Mouse (Mus musculus) limb, embryonic 12.5 days (tissue): Measurements from ENCODE around the gene N4bp3. TPM values are rescaled to one million over a fixed set of nuclear protein-coding genes. Genes with fewer than 3 reads are reported as not detected.
"Not testable (repeated sequence)": the region's sequence is repeated elsewhere in the genome, so short reads cannot be mapped to it uniquely, and the experiment has no call there.

Source experiments
- ATAC-seq: fragments of 200-750 bp; cut with Nextera tagmentation; 2 replicates; pipeline ENCODE4 v1.8.0; 2017; ENCODE audit warnings: low read depth, moderate TSS enrichment; ENCODE audit not compliant: insufficient number of reproducible peaks, insufficient read depth, low FRiP score, low TSS enrichment
- H3K27ac ChIP-seq: fragments of 300-500 bp; sonication (generic); 2 replicates; pipeline ENCODE4 v1.5.1; 2016; ENCODE audit warnings: mild to moderate bottlenecking, moderate library complexity
- H3K27me3 ChIP-seq: fragments of 300-500 bp; sonication (generic); 2 replicates; pipeline ENCODE4 v1.6.1; 2016; ENCODE audit warnings: mild to moderate bottlenecking, moderate library complexity
- H3K36me3 ChIP-seq: fragments of 300-500 bp; sonication (generic); 2 replicates; pipeline ENCODE4 v1.6.1; 2016; ENCODE audit warnings: mild to moderate bottlenecking, moderate library complexity
- H3K4me1 ChIP-seq: fragments of 300-500 bp; sonication (generic); replicated peaks from 2 replicates; pipeline ENCODE4 v1.6.1; 2016
- H3K4me2 ChIP-seq: fragments of 300-500 bp; sonication (generic); 2 replicates; pipeline ENCODE4 v1.6.1; 2016; ENCODE audit warnings: mild to moderate bottlenecking, moderate library complexity
- H3K4me3 ChIP-seq: fragments of 300-500 bp; sonication (generic); replicated peaks from 2 replicates; pipeline ENCODE4 v1.5.1; 2016; ENCODE audit warnings: mild to moderate bottlenecking
- H3K9ac ChIP-seq: fragments of 300-500 bp; sonication (generic); replicated peaks from 2 replicates; pipeline ENCODE4 v1.6.1; 2016; ENCODE audit warnings: mild to moderate bottlenecking, moderate library complexity
- H3K9me3 ChIP-seq: fragments of 300-500 bp; sonication (generic); 2 replicates; pipeline ENCODE4 v1.6.1; 2016; ENCODE audit warnings: mild to moderate bottlenecking, moderate library complexity
- WGBS: fragments of 180-500 bp; shearing (Covaris S2); methylation state at CpG from one replicate; pipeline ENCODE4 v1.1.7; 2016; 5-methylcytosine and 5-hydroxymethylcytosine counted together
- polyA plus RNA-seq: library from polyadenylated mRNA; unstranded; fragments of >200 nt; fragmentation: Nextera tagmentation; extraction: Ambion mirVana; gene quantifications from 2 replicates; pipeline ENCODE4 v1.2.1, GENCODE M21; 2016

The N4bp3 gene
- polyA plus RNA-seq, 1 experiment from 2014 or later, result 28.0 TPM

DNA sequence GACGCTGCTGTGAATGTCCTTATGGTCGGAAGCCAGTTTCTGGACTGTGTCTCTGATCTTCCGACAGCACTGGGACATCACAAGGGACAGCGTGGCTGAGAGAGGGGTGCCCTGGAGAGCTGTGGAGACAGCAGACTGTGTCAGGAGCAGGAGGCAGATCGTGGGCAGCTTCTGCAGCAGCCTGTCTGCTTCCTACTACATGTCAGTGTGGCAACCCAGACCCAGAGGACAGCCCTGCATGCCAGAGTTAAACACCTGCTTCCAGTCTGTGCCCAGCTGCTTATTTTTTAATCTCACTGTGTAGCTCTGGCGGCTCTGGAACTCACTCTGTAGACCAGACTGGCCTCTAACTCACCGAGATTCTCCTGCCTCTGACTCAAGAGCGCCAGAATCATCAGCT lies 22.7 kb downstream of the N4bp3 start:
- ATAC-seq, result no peak
- Histone ChIP-seq H3K27me3 (no peaks in the 10 kb centered on the region), H3K27ac (no peak overlapping the region), H3K4me2 (no peak overlapping the region), H3K36me3 (peaks cover 62% of the 10 kb centered on the region), H3K4me3 (no peak overlapping the region), H3K9me3 (no peaks in the 10 kb centered on the region), H3K9ac (no peak overlapping the region), H3K4me1 (no peaks in the 10 kb centered on the region)
- 87% methylated on average over 8 of the region's 8 CpGs for WGBS

DNA sequence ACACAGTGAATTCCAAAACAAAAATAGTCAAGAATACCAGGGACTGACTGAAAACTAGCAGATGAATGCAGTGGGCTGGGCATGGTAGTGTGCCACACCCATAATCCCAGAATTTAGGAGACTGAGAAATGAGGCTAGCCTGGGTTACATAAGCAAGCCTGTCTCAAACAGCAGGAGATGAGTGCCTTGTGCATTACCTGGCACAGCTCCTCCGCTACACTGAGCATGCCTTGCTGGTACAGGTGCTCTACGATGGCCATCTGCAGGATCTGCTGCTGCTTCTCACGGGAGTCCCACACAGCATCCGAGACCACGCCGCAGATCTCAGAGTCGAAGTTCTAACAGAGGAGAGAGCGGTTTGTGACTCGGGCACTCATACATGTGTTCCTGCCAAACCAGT lies 23.2 kb downstream of the N4bp3 start:
- no peaks in the 10 kb centered on the region for H3K4me1 ChIP-seq
- no peak for ATAC-seq
- WGBS, result 89% methylated on average over 9 of the region's 9 CpGs
- no peak overlapping the region for H3K9ac ChIP-seq
- peaks cover 67% of the 10 kb centered on the region for H3K36me3 ChIP-seq
- no peak overlapping the region for H3K4me2 ChIP-seq
- no peak overlapping the region for H3K27ac ChIP-seq
- no peak overlapping the region for H3K4me3 ChIP-seq
- no peaks in the 10 kb centered on the region for H3K9me3 ChIP-seq
- H3K27me3 ChIP-seq, result no peaks in the 10 kb centered on the region

DNA sequence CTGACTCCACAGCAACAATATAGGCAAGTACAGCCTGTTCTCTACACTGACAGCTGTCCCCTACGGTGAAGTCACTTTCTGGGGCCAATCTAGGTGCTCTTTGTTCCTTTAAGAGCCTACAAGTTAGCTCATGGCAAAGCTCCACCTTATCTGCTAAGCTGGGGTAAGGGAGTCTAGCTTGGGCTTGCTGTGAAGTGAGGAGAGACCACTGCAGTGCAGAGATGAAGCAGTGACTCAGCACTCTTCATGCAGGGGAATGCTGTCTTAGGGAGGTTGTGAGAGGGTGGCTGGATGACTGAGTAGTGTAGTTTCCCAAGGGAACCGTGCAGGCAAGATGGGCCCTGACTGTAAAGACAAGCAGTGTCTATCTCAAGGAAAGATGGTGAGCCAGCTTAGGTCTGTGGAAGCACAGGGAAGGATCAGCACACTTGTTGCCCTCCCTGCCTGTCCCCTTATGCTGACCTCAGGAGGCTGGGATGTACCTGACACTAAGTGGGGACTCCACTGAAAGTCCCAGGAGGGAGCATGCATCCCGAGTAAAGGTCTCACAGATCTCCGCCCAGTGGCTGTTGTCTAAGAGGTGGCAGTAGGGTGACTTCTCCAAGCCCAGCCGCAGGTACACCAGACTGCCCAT lies 25.3 kb downstream of the N4bp3 start:
- H3K9me3 ChIP-seq, result no peaks in the 10 kb centered on the region
- no peak overlapping the region for H3K27ac ChIP-seq
- 87% methylated on average over 5 of the region's 5 CpGs for WGBS
- peaks cover 78% of the 10 kb centered on the region for H3K36me3 ChIP-seq
- H3K4me2 ChIP-seq, result no peak overlapping the region
- peaks cover 11% of the 10 kb centered on the region for H3K4me1 ChIP-seq
- no peak for ATAC-seq
- H3K27me3 ChIP-seq, result no peaks in the 10 kb centered on the region
- H3K4me3 ChIP-seq, result no peak overlapping the region
- no peak overlapping the region for H3K9ac ChIP-seq

- no peaks in the 10 kb centered on the region for H3K9me3 ChIP-seq
- WGBS, result 85% methylated on average over 7 of the region's 7 CpGs
- H3K27ac ChIP-seq, result no peak overlapping the region
- no peak overlapping the region for H3K4me2 ChIP-seq
- H3K36me3 ChIP-seq, result peaks cover 67% of the 10 kb centered on the region
- no peaks in the 10 kb centered on the region for H3K27me3 ChIP-seq
- peaks cover 15% of the 10 kb centered on the region for H3K4me1 ChIP-seq
- H3K9ac ChIP-seq, result no peak overlapping the region
- no peak overlapping the region for H3K4me3 ChIP-seq
- no peak for ATAC-seq
These were observed 27.6 kb downstream of the N4bp3 start for GRCm38 (mm10) chr11:51622971-51623491.

DNA sequence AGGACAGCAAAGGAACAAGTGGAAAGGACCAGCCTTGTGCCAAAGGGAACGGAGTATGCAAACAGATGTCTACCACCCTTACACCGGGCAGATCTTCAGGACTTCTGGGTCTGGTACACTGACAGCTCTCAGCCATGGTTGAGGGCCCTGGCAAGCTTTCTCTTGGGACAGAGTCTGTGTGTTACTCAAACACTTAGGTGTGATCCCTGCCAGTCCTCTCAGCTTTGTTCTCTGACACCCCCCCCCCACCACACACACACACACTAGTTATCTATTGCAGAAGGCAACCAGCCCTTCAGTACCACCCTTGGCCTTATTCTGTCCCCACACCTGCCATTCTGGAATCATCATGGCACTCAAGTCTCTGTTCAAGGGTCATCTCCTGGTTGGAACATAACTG lies 28.9 kb downstream of the N4bp3 start:
- H3K4me3 ChIP-seq, result no peak overlapping the region
- 94% methylated on average over 2 of the region's 2 CpGs for WGBS

GRCm38 (mm10) chr11:51620084-51620483 lies 30.6 kb downstream of the N4bp3 start:
- Histone ChIP-seq H3K27ac (peak overlapping the region; percentile 56; the same call in 1 of the 2 replicates), H3K36me3 (peaks cover 38% of the 10 kb centered on the region), H3K4me1 (peaks cover 23% of the 10 kb centered on the region), H3K9ac (peak overlapping the region; percentile 75), H3K4me2 (peak overlapping the region; percentile 78), H3K9me3 (no peaks in the 10 kb centered on the region), H3K4me3 (peak overlapping the region; percentile 87), H3K27me3 (no peaks in the 10 kb centered on the region)
- 2% methylated on average over 11 of the region's 11 CpGs for WGBS
- ATAC-seq, result no peak

More for the DNA sequence above, 28.9 kb downstream of the N4bp3 start:
- Histone ChIP-seq H3K4me2 (no peak overlapping the region), H3K27ac (no peak overlapping the region), H3K9ac (no peak overlapping the region), H3K4me1 (peaks cover 15% of the 10 kb centered on the region), H3K9me3 (no peaks in the 10 kb centered on the region), H3K27me3 (no peaks in the 10 kb centered on the region), H3K36me3 (peaks cover 55% of the 10 kb centered on the region)
- no peak for ATAC-seq

- peak; percentile 91 for ATAC-seq
- WGBS, result under 1% methylated on average over 51 of the region's 51 CpGs
- peak within 1 kb of the TSS; percentile 75 for H3K9ac ChIP-seq
- H3K27ac ChIP-seq, result peak within 1 kb of the TSS; percentile 56; the same call in 1 of the 2 replicates
- peak within 1 kb of the TSS; percentile 87 for H3K4me3 ChIP-seq
- peak within 1 kb of the TSS; percentile 78 for H3K4me2 ChIP-seq
- H3K36me3 ChIP-seq, result peaks cover 32% of the 10 kb centered on the region
- no peaks in the 10 kb centered on the region for H3K9me3 ChIP-seq
- H3K4me1 ChIP-seq, result peaks cover 26% of the 10 kb centered on the region
- H3K27me3 ChIP-seq, result no peaks in the 10 kb centered on the region
These were observed 31.1 kb downstream of the N4bp3 start, which contains the start of gene Nhp2 for GRCm38 (mm10) chr11:51619409-51620060. Gene Nhp2 (plus strand): TSS chr11:51619735.

GRCm38 (mm10) chr11:51618894-51619408 lies 31.7 kb downstream of the N4bp3 start:
- 54% methylated on average over 8 of the region's 8 CpGs for WGBS
- H3K27ac ChIP-seq, result no peak overlapping the region
- no peak overlapping the region for H3K9ac ChIP-seq
- no peaks in the 10 kb centered on the region for H3K27me3 ChIP-seq
- peak; percentile 60 for ATAC-seq
- peak overlapping the region; percentile 78 for H3K4me2 ChIP-seq
- H3K4me3 ChIP-seq, result peak overlapping the region; percentile 87
- peaks cover 26% of the 10 kb centered on the region for H3K36me3 ChIP-seq
- H3K9me3 ChIP-seq, result no peaks in the 10 kb centered on the region
- H3K4me1 ChIP-seq, result peaks cover 26% of the 10 kb centered on the region

DNA sequence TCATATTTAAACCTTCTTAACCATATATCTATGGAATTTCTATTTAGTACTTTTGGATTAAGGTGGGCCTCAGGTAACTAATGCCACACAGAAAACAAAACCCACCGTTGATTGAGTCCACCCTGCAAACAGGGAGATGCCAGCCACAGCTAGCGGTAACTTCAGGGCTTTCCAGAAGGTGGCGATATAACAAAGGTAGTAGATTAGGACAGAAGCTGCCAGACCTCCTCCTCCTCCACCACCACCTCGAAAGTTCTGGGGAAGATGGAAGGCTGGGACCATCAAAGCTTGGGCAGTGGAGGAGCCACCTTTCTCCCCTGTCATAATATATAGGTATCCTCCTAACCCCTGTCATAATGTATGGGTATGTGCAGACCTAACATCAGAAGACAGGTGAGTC lies 32.9 kb downstream of the N4bp3 start:
- 5% methylated on average over 4 of the region's 4 CpGs for WGBS
- Histone ChIP-seq H3K4me3 (no peak overlapping the region), H3K27me3 (no peaks in the 10 kb centered on the region), H3K9ac (no peak overlapping the region), H3K9me3 (no peaks in the 10 kb centered on the region), H3K4me1 (peaks cover 26% of the 10 kb centered on the region), H3K36me3 (peaks cover 14% of the 10 kb centered on the region), H3K27ac (no peak overlapping the region), H3K4me2 (no peak overlapping the region)
- no peak; the same call in 1 of the 2 replicates for ATAC-seq

- Histone ChIP-seq H3K9ac (peak overlapping the region; percentile 57; the same call in 1 of the 2 replicates), H3K4me1 (peaks cover 23% of the 10 kb centered on the region), H3K4me2 (peak overlapping the region; percentile 69), H3K27ac (peak overlapping the region; percentile 80; the same call in 1 of the 2 replicates), H3K4me3 (peak overlapping the region; percentile 37; the same call in 1 of the 2 replicates)
- not testable (repeated sequence) for H3K27me3 ChIP-seq, H3K9me3 ChIP-seq, ATAC-seq, H3K36me3 ChIP-seq
- WGBS, result 95% methylated on average over 7 of the region's 7 CpGs
These were observed 34.5 kb downstream of the N4bp3 start for GRCm38 (mm10) chr11:51616113-51616512.

GRCm38 (mm10) chr11:51615601-51616000 lies 35.0 kb downstream of the N4bp3 start:
- Histone ChIP-seq H3K9me3 (no peaks in the 10 kb centered on the region), H3K4me1 (peaks cover 18% of the 10 kb centered on the region), H3K4me2 (peak overlapping the region; percentile 69), H3K9ac (peak overlapping the region; percentile 57), H3K36me3 (no peaks in the 10 kb centered on the region), H3K4me3 (peak overlapping the region; percentile 37), H3K27ac (peak overlapping the region; percentile 80), H3K27me3 (no peaks in the 10 kb centered on the region)
- 3% methylated on average over 14 of the region's 14 CpGs for WGBS
- no peak; the same call in 1 of the 2 replicates for ATAC-seq
